ENCODE assay signal across 9 mouse cellular contexts in the genomic region with DNA sequence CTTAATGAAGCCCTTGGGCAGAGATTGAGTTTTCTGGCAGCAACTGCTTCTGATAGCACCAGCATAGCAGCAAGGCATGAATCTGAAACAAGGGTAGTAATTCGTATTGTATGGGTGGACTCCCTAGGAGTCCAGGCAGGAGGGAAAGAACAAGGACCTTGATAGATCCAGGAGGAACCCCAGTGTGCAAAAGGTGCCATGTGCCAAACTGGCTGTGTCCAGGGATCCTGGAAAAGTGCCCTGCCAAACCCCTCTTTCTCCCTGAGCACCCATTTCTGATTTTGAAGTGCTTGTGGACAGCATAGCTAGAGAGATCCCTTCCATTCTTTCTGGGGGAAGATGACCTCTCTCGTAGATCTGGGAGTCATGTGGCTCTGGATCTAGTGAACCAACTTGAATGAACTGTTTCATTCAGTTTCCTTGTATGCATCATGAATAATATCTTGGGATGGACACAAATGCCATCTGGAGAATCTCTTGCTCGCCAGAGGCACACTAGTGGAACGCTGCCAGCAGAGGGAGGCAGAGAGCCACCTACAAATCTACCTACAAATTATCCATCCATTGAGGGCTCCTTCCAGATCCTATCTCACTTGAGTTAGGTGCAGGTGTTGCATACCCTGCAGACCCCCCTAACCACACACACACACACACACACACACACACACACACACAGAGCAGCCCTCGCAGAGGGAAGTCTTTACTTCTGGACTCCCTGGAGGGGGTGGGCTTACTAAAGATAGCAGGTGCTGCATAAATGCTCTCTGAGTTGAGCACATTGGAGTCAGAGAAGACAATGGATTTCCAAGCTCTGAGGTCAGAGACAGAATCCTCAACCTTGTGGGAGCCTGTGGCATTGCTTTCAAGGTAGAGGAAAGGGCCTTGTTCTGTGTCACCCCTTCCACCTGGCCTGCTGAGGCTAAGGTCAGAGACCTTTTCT. TPM values are rescaled to one million over a fixed set of nuclear protein-coding genes. Genes with fewer than 3 reads are reported as not detected.
DNase-seq lines count a peak whose midpoint lies in the region; ATAC-seq and TF ChIP-seq lines count a peak whose summit lies in the region.
"Had no signal": no experiment of that assay in that cellular context is flagged by ENCODE, and none has a peak within 500 bp of the region (broad histone marks: within the 10 kb centered on the region; RNA-seq: fewer than 3 reads in every experiment).

No protein-coding gene starts in this region.

- peaks cover 13% of the 10 kb centered on the region for H3K4me1 ChIP-seq in heart, embryonic 11.5 days (ENCODE audit: control insufficient read depth, insufficient read depth, low read length)
- H3K4me1 ChIP-seq in limb, embryonic 14.5 days (ENCODE audit: control insufficient read depth, insufficient read depth, low read length): peaks cover 8% of the 10 kb centered on the region

- no peak overlapping the region for H3K9ac ChIP-seq in heart, embryonic 11.5 days (ENCODE audit: low read depth, low read length)
- no peak overlapping the region for H3K9ac ChIP-seq in limb, embryonic 14.5 days (ENCODE audit: low read depth, low read length, severe bottlenecking)

- no peak overlapping the region for H3K4me2 ChIP-seq in heart, embryonic 11.5 days
- H3K4me2 ChIP-seq in limb, embryonic 14.5 days (replicated peaks; ENCODE audit: low read depth, low read length, severe bottlenecking): no peak overlapping the region

- no peaks in the 10 kb centered on the region for H3K9me3 ChIP-seq in heart, embryonic 11.5 days (replicated peaks; ENCODE audit: control insufficient read depth, low read length)
- H3K9me3 ChIP-seq in limb, embryonic 14.5 days (ENCODE audit: control insufficient read depth, low read length): no peaks in the 10 kb centered on the region
- H3K9me3 ChIP-seq: megakaryocyte, embryonic 14.5 days had no signal

- H3K27me3 ChIP-seq in heart, embryonic 11.5 days (ENCODE audit: control insufficient read depth, insufficient read depth, low read length): no peaks in the 10 kb centered on the region
- no peaks in the 10 kb centered on the region for H3K27me3 ChIP-seq in limb, embryonic 14.5 days (ENCODE audit: control insufficient read depth, insufficient read depth, low read length)
- H3K27me3 ChIP-seq: megakaryocyte, embryonic 14.5 days had no signal

- WGBS in heart, embryonic 11.5 days (ENCODE audit: insufficient replicate concordance): 23% methylated on average over 5 of the region's 5 CpGs
- 22% methylated on average over 5 of the region's 5 CpGs for WGBS in limb, embryonic 14.5 days

- H3K36me3 ChIP-seq in heart, embryonic 11.5 days (ENCODE audit: control insufficient read depth, insufficient read depth, low read length): no peaks in the 10 kb centered on the region
- H3K36me3 ChIP-seq in limb, embryonic 14.5 days (ENCODE audit: control insufficient read depth, insufficient read depth, low read length): no peaks in the 10 kb centered on the region

- H3K27ac ChIP-seq in heart, embryonic 11.5 days (ENCODE audit: low read depth, low read length): no peak overlapping the region
- H3K27ac ChIP-seq in limb, embryonic 14.5 days (replicated peaks; ENCODE audit: low read depth, low read length): no peak overlapping the region

- ATAC-seq in heart, embryonic 11.5 days (replicated peaks; ENCODE audit: insufficient number of reproducible peaks, low FRiP score, low TSS enrichment): no peak
- ATAC-seq in limb, embryonic 14.5 days (ENCODE audit: low FRiP score, low read depth): no peak

- no peak overlapping the region for H3K4me3 ChIP-seq in heart, embryonic 11.5 days (ENCODE audit: low read depth, low read length)
- H3K4me3 ChIP-seq in limb, embryonic 14.5 days (replicated peaks; ENCODE audit: low read length): no peak overlapping the region

- TF ChIP-seq POLR2A in limb, embryonic 14.5 days (IDR thresholded peaks at IDR 0.05; ENCODE audit: borderline replicate concordance, extremely low read depth, insufficient read depth, insufficient read length): no peak

- peak; percentile 80 for DNase-seq in heart, adult 8-10 months (ENCODE audit: low spot score)
- DNase-seq in adrenal gland, adult 2 months: peak; percentile 70
- peak; percentile 81 for DNase-seq in embryo, embryonic 11 days
- peak; percentile 85 for DNase-seq in induced T-regulatory cell, adult 2 months (ENCODE audit: low read depth)
- peak; percentile 67 for DNase-seq in limb, embryonic 14.5 days (ENCODE audit: low spot score)
- peak; percentile 70 for DNase-seq in ovary, postnatal 14 days (ENCODE audit: low spot score)
- DNase-seq in thymus, postnatal 14 days: peak; percentile 85

RNA-seq across cellular contexts. Expression of gene Sec16a, which starts 4.4 kb away (rescaled TPM):
- 10 to 100 TPM; 40.7 to 45.7 (median 41.7) TPM for total RNA-seq in heart, adult 8-10 months (2022)
- polyA plus RNA-seq in heart, embryonic 11.5 days (2014; fragmentation: Nextera tagmentation; extraction: Ambion mirVana): 23.6 and 27.1 TPM in 2 replicates
- 10 to 100 TPM; 46.4 to 70.8 TPM for total RNA-seq in adrenal gland, adult 2 months (2021)
- 70.1 and 84.9 TPM in 2 replicates for polyA plus RNA-seq in adrenal gland, adult 2 months (2012; rRNA removed)
- polyA plus RNA-seq in limb, embryonic 14.5 days (2012; rRNA removed): 62.5 and 73.3 TPM in 2 replicates
- polyA plus RNA-seq in limb, embryonic 14.5 days (2014; fragmentation: Nextera tagmentation; extraction: Ambion mirVana): 47.1 and 47.6 TPM in 2 replicates

RNA-seq across cellular contexts. Expression of gene Inpp5e, which starts 40.4 kb away (rescaled TPM):
- 10 to 100 TPM; 14.9 to 19.2 (median 15.8) TPM for total RNA-seq in heart, adult 8-10 months (2022)
- polyA plus RNA-seq in heart, embryonic 11.5 days (2014; fragmentation: Nextera tagmentation; extraction: Ambion mirVana): 14.1 and 14.2 TPM in 2 replicates
- total RNA-seq in adrenal gland, adult 2 months (2021): 10 to 100 TPM; 17.2 to 18.0 TPM
- 35.2 and 36.2 TPM in 2 replicates for polyA plus RNA-seq in adrenal gland, adult 2 months (2012; rRNA removed)
- 36.7 and 43.2 TPM in 2 replicates for polyA plus RNA-seq in limb, embryonic 14.5 days (2012; rRNA removed)
- polyA plus RNA-seq in limb, embryonic 14.5 days (2014; fragmentation: Nextera tagmentation; extraction: Ambion mirVana): 16.4 and 20.1 TPM in 2 replicates
